Mouse (Mus musculus): ENCODE measurements around the gene Cfap58.

DNA sequence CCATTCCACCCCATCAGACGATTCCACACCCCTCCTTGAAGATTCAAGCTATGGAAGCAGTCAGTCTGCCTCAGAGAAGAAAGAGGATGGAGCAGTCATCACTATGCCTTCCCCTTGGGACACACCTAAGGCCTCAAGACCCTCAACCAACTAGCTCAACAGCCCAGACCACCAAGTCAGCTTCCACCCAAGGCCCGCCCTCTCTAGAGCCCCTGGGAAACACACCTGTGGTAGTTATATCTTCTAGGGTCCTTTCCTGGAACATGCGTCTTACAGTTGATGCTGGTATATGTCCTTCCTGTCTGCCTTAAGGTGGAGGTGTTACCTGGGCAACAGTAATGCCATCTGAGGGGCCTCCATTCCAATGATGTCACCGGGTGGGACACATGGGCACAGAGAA, 23.3 kb upstream of the Cfap58 start:
- TF ChIP-seq CTCF (IDR thresholded peaks at IDR 0.05; ENCODE audit: low read depth) (no peak), EP300 (IDR thresholded peaks at IDR 0.05; ENCODE audit: low read depth) (no peak)
